In the genomic region with DNA sequence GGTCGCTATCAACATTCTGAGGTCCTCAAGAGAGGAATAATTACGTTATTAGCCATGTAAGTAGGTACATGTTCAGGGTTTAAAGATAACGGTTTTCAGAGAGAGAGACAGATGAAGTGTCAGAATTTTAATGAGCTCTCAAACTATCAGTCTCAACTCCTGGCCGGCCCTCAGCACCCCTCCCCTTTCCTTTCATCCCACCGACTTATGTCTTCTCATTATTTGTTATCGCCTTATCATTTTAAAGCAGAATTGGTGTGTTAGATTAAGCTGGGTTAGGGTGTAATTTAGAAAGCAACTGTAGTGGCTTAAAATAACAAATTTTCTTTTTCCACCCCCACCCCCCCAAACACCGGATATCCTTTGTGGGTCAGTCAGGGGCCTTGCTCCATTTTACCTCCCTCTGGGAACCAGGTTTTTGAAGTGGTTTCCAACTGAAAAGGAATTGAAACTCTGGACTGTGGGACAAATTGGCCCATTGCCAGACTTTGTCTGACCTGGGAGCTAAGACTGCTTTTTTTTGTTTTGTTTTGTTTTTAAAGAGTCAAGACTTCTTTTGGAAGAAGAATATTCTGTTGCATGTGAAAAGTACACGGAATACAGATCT, we compare ENCODE assay signal across 8 mouse cellular contexts.
DNase-seq lines count a peak whose midpoint lies in the region; ATAC-seq and TF ChIP-seq lines count a peak whose summit lies in the region.
"Had no signal": no experiment of that assay in that cellular context is flagged by ENCODE, and none has a peak within 500 bp of the region (broad histone marks: within the 10 kb centered on the region; RNA-seq: fewer than 3 reads in every experiment).

No protein-coding gene starts in this region.

- no peak for TF ChIP-seq EP300 in liver, embryonic 14.5 days (IDR thresholded peaks at IDR 0.05; ENCODE audit: low read depth)

- no peak overlapping the region for H3K4me3 ChIP-seq in limb, embryonic 11.5 days (ENCODE audit: low read depth, low read length)
- H3K4me3 ChIP-seq in limb, embryonic 10.5 days = no peak overlapping the region
- H3K4me3 ChIP-seq in embryonic facial prominence, embryonic 14.5 days (ENCODE audit: low read depth, low read length) = no peak overlapping the region
- no peak overlapping the region for H3K4me3 ChIP-seq in heart, embryonic 15.5 days
- H3K4me3 ChIP-seq in liver, embryonic 14.5 days (ENCODE audit: insufficient read depth in 1 of 2, low read depth in 2 of 2, low read length in 2 of 2) = no peak overlapping the region
- H3K4me3 ChIP-seq: limb, embryonic 15.5 days had no signal

- no peak overlapping the region for H3K9ac ChIP-seq in limb, embryonic 11.5 days (ENCODE audit: low read length)
- H3K9ac ChIP-seq in embryonic facial prominence, embryonic 14.5 days (ENCODE audit: low read depth, low read length) = no peak overlapping the region
- no peak overlapping the region for H3K9ac ChIP-seq in heart, embryonic 15.5 days
- no peak overlapping the region for H3K9ac ChIP-seq in liver, embryonic 14.5 days (replicated peaks)
- H3K9ac ChIP-seq: limb, embryonic 15.5 days had no signal

- TF ChIP-seq CTCF in liver, embryonic 14.5 days (IDR thresholded peaks at IDR 0.05; ENCODE audit: low read depth) = no peak

- no peak for DNase-seq in limb, embryonic 11.5 days (ENCODE audit: low spot score)
- DNase-seq in limb, embryonic 10.5 days (ENCODE audit: low spot score) = no peak
- peak; percentile 59 for DNase-seq in embryonic facial prominence, embryonic 14.5 days (ENCODE audit: low spot score)
- DNase-seq in liver, embryonic 14.5 days (ENCODE audit: low read depth in 3 of 3, low spot score in 3 of 3) = no peak
- no peak for DNase-seq in layer of hippocampus, postnatal 25 days (ENCODE audit: extremely low spot score in 1 of 2, low spot score in 1 of 2)
- DNase-seq in urinary bladder, adult 2 months (ENCODE audit: low spot score) = no peak

- no peak overlapping the region for H3K27ac ChIP-seq in limb, embryonic 11.5 days (replicated peaks; ENCODE audit: low read depth, low read length)
- H3K27ac ChIP-seq in limb, embryonic 10.5 days = no peak overlapping the region
- H3K27ac ChIP-seq in embryonic facial prominence, embryonic 14.5 days (replicated peaks; ENCODE audit: low read depth, low read length) = no peak overlapping the region
- peak overlapping the region; percentile 81 for H3K27ac ChIP-seq in heart, embryonic 15.5 days
- no peak overlapping the region for H3K27ac ChIP-seq in liver, embryonic 14.5 days
- H3K27ac ChIP-seq: limb, embryonic 15.5 days had no signal

- no peaks in the 10 kb centered on the region for H3K9me3 ChIP-seq in limb, embryonic 11.5 days (ENCODE audit: control insufficient read depth, low read length)
- no peaks in the 10 kb centered on the region for H3K9me3 ChIP-seq in limb, embryonic 10.5 days (replicated peaks)
- H3K9me3 ChIP-seq in embryonic facial prominence, embryonic 14.5 days (ENCODE audit: control insufficient read depth, low read length) = no peaks in the 10 kb centered on the region
- no peaks in the 10 kb centered on the region for H3K9me3 ChIP-seq in heart, embryonic 15.5 days (replicated peaks)
- H3K9me3 ChIP-seq in liver, embryonic 14.5 days (ENCODE audit: control insufficient read depth, low read length) = no peaks in the 10 kb centered on the region
- H3K9me3 ChIP-seq: limb, embryonic 15.5 days had no signal

- 58% methylated on average over 8 of the region's 8 CpGs for WGBS in limb, embryonic 11.5 days
- WGBS in limb, embryonic 10.5 days = 60% methylated on average over 8 of the region's 8 CpGs
- 44% methylated on average over 8 of the region's 8 CpGs for WGBS in embryonic facial prominence, embryonic 14.5 days
- 16% methylated on average over 8 of the region's 8 CpGs for WGBS in heart, embryonic 15.5 days
- WGBS in liver, embryonic 14.5 days (ENCODE audit: insufficient replicate concordance) = 23% methylated on average over 8 of the region's 8 CpGs

- no peaks in the 10 kb centered on the region for H3K36me3 ChIP-seq in limb, embryonic 11.5 days (ENCODE audit: control insufficient read depth, insufficient read depth, low read length)
- no peaks in the 10 kb centered on the region for H3K36me3 ChIP-seq in limb, embryonic 10.5 days
- H3K36me3 ChIP-seq in embryonic facial prominence, embryonic 14.5 days (ENCODE audit: control insufficient read depth, insufficient read depth, low read length) = no peaks in the 10 kb centered on the region
- no peaks in the 10 kb centered on the region for H3K36me3 ChIP-seq in heart, embryonic 15.5 days
- H3K36me3 ChIP-seq in liver, embryonic 14.5 days (replicated peaks; ENCODE audit: control insufficient read depth, insufficient read depth, low read depth) = no peaks in the 10 kb centered on the region
- H3K36me3 ChIP-seq: limb, embryonic 15.5 days had no signal

- ATAC-seq in limb, embryonic 11.5 days (ENCODE audit: insufficient number of reproducible peaks, low FRiP score, low TSS enrichment, low read depth) = peak; percentile 31; the same call in 1 of the 2 replicates
- no peak for ATAC-seq in embryonic facial prominence, embryonic 14.5 days (ENCODE audit: low read depth)
- ATAC-seq in heart, embryonic 15.5 days (replicated peaks; ENCODE audit: insufficient number of reproducible peaks, insufficient read depth, low FRiP score, low read depth) = no peak
- peak; percentile 58; the same call in 1 of the 2 replicates for ATAC-seq in liver, embryonic 14.5 days (ENCODE audit: insufficient read depth)

- H3K27me3 ChIP-seq in limb, embryonic 11.5 days (ENCODE audit: control insufficient read depth, insufficient read depth, low read length) = no peaks in the 10 kb centered on the region
- H3K27me3 ChIP-seq in limb, embryonic 10.5 days (ENCODE audit: low read depth, poor library complexity, severe bottlenecking) = no peaks in the 10 kb centered on the region
- H3K27me3 ChIP-seq in embryonic facial prominence, embryonic 14.5 days (replicated peaks; ENCODE audit: control insufficient read depth, insufficient read depth, low read length) = no peaks in the 10 kb centered on the region
- H3K27me3 ChIP-seq in heart, embryonic 15.5 days = no peaks in the 10 kb centered on the region
- H3K27me3 ChIP-seq in liver, embryonic 14.5 days (ENCODE audit: control insufficient read depth, insufficient read depth, low read length) = no peaks in the 10 kb centered on the region
- H3K27me3 ChIP-seq: limb, embryonic 15.5 days had no signal

- no peak overlapping the region for H3K4me2 ChIP-seq in limb, embryonic 11.5 days (ENCODE audit: low read depth, severe bottlenecking)
- H3K4me2 ChIP-seq in embryonic facial prominence, embryonic 14.5 days (ENCODE audit: low read depth, low read length) = no peak overlapping the region
- peak overlapping the region; percentile 9; the same call in 1 of the 2 replicates for H3K4me2 ChIP-seq in heart, embryonic 15.5 days
- H3K4me2 ChIP-seq in liver, embryonic 14.5 days (ENCODE audit: low read depth) = no peak overlapping the region
- H3K4me2 ChIP-seq: limb, embryonic 15.5 days had no signal

- no peaks in the 10 kb centered on the region; the same call in 1 of the 2 replicates for H3K4me1 ChIP-seq in limb, embryonic 11.5 days (ENCODE audit: control insufficient read depth, insufficient read depth, low read length)
- 0 out of 2 replicates have a peak, but pooled peaks cover 5% of the 10 kb centered on the region for H3K4me1 ChIP-seq in limb, embryonic 10.5 days
- no peaks in the 10 kb centered on the region for H3K4me1 ChIP-seq in embryonic facial prominence, embryonic 14.5 days (ENCODE audit: control insufficient read depth, insufficient read depth, low read length)
- peaks cover 23% of the 10 kb centered on the region for H3K4me1 ChIP-seq in heart, embryonic 15.5 days (replicated peaks)
- H3K4me1 ChIP-seq in liver, embryonic 14.5 days (replicated peaks; ENCODE audit: control insufficient read depth in 2 of 2, insufficient read depth in 2 of 2, low read length in 1 of 2) = peaks cover 0 to 13% of the 10 kb centered on the region in 2 experiments; a peak in 2 of 4 replicates

Comparison
In these comparisons a context has a peak if more than half of its experiments do, and no peak if none do; other contexts are left out.
1. ATAC-seq: peak in limb, embryonic 11.5 days (single experiment) and liver, embryonic 14.5 days (single experiment); none in embryonic facial prominence, embryonic 14.5 days (single experiment) and heart, embryonic 15.5 days (single experiment).